Mouse (Mus musculus) urinary bladder, postnatal 36 days (tissue): ENCODE measurements at regions not wholly inside any gene's neighbourhood (a gene's known extent, or its start where the extent isn't known, plus 50 kb on each side); places are given as distances from the start of the nearest gene placed in this dataset.
A peak's percentile ranks its signal among the peaks of the same experiment; 100 is the strongest.

Source experiments
- DNase-seq, 2 experiments: peaks; one replicate each; pipeline ENCODE4 v3.0.0; 2022; ENCODE audit warnings: low spot score in 2 of 2, mixed read lengths in 1 of 2

DNA sequence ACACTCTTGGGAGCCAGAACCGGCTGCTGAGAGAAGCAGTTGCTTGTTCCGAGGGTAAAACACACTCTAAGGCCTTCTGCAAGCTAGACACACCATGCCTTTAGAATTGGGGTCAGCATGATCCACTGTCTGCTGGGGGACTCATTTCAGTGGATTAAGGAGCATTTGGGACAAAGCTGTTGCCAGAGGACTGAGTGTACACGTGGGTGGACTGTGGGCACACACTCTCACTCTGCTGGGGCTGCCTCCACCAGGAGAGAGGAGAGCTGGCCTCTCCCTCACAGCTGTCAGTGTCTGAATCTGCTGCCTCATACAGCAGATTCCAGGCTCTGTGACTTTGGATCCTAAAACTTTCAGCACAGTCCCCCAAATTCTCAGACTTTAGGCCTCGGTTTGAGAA, 161.2 kb upstream of the Rreb1 start:
- DNase-seq = no peak

DNA sequence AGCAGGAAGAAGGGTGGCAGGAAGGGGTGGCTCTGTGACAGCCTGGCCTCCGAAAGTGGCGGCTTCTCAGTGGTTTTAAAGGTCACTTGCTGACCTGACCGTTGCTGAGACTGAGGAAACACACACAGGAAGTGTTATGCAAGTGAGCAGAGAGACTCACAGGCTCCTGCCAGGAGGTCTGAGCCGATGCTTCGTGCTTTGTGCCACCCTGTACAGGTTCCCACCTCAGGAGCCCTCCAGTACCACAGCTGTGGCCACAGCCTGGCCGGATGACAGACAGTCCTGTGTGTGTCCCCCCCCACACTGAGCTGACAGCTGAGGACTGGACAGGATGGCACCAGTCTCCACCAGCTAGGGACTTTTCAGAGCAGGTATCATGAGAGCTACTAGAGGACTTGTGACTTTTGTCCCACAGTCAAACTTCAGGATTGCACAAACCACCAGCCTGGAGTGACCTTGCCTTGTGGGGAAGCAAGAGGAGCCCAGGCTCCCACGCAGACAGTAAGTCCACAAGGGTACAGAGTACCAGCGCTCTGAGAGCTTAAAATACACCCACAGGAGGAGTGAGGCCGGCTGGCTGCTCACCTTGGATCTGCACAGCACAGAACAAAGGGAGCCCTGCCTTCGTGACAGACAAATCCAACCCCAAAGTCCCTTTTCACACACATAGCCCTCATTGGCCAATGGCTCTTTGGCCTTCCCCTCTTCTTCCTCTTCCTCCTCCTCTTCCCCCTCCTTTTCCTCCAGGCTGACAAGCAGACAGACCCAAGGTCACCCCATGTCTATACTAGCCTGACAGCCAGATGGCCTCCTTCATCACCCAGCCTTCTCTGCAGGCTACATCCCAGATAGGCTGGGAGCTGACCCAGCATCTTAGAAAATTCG, 158.1 kb upstream of the Rreb1 start:
- peak in 1 of 2 experiments; percentile 56 for DNase-seq

DNA sequence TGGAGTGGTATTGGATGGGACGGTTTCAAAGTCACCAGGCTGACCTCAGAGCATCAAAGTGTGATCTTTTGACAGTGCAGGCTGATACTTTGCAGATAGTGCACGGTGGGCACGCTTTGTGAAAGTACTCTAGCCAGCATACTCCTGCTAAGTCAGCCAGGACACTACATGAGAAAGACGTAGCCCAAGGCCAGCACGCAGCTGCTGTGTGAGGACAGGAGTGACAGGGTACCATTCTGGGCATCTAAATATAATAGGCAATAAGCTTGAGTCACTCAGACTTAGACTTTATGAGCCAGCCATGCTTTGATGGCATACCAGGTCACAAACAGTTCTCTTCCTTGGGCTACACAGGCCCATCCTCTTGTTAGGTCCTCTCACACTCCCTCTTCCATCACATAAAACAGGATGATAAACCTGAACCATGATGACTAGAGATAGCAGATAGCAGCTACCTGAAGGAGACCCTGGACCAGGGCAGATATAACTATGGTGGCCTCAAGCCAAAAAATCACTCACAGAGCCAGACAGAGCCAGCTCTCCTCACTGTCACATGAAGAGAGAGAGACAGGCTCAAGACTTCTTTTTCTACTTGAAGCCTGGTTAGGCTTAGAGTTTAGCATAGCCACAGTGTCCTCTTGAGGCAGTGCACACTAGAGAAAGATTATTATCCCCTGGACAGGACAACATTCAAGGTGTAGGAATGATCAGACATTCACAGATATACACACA, 156.7 kb upstream of the Rreb1 start:
- DNase-seq = no peak

DNA sequence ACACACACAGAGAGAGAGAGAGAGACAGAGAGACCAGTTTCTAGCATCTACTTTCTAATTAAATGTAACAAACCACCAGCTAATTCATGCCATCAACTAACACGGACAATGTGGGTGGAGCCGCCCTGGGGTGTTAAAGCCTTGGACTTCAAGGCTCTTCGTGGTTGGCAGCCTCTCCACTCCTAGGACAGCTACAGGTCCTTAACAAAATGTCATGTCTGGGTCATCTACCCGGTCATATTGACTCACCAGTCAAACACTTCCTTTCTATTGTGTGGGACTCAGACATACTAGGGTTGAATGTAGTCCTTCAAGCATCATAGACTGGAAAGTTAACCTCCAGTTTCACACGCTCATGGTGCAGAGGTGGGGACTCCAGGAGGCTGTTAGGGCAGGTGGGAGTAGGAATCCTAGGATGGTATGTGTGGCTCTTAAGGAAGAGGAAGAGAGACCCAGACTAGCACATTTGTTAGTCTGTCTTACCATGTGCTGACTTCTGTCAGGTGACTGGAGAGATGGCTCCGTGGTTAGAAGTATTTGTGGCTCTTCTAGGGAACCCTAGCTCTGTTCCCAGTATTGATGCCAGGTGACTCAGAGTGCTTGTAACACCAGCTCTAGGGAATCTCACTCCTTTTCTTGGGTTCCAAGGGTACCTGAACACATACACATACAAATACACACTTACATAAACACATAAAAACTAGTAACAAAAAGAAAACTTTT, 155.7 kb upstream of the Rreb1 start:
- no peak for DNase-seq

DNA sequence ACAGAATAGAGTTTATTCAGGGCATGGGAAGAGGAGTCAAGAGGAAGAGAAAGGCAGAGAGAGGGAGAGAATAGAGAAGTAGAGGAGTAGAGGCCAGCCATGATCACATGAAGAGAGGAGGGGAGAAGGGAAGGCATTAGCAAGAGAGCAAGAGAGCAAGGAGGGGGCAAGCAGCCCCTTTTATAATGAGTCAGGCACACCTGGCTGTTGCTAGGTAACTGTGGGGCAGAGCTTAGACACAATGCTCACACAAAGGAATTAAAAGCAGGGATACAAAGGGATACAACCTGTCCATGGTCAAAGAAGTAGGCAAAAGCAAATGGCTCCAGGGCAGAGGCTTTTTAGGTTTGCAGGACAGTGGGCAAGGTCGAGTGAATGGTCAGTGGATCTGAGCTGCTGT, 153.5 kb upstream of the Rreb1 start:
- DNase-seq = no peak

DNA sequence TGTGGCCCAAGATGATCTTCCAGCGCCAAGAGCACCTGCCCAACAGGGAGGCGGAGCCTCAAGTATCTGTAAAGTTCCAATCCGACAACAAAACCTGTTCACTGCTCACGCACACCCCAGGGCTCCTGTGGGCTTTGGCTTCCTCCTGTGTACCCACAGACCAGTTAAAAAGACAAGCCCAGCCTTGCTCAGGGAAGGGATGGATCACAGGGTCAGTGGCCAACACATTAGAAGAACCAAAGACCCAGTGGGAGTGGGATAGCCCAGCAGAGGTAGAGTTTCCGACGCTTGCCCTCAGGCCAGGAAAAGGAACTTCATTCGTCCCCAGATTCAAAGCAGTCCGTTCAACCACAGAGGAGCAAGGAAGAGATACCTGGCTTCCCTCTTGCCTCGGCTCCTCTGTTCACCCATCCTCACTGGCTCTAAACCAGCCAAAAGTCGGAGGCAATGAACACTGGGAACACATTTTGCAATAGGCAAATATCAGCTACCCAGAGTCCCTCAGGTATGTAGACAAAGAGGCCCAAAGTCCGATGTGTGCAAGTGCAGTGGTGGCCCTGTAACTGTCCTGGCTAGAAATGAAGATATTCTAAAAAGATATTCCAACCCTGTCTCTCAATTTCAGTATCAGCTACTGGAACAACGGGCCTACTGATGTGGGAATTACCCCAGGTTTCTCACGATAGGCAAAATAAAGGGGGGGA, 152.5 kb upstream of the Rreb1 start:
- DNase-seq = no peak

DNA sequence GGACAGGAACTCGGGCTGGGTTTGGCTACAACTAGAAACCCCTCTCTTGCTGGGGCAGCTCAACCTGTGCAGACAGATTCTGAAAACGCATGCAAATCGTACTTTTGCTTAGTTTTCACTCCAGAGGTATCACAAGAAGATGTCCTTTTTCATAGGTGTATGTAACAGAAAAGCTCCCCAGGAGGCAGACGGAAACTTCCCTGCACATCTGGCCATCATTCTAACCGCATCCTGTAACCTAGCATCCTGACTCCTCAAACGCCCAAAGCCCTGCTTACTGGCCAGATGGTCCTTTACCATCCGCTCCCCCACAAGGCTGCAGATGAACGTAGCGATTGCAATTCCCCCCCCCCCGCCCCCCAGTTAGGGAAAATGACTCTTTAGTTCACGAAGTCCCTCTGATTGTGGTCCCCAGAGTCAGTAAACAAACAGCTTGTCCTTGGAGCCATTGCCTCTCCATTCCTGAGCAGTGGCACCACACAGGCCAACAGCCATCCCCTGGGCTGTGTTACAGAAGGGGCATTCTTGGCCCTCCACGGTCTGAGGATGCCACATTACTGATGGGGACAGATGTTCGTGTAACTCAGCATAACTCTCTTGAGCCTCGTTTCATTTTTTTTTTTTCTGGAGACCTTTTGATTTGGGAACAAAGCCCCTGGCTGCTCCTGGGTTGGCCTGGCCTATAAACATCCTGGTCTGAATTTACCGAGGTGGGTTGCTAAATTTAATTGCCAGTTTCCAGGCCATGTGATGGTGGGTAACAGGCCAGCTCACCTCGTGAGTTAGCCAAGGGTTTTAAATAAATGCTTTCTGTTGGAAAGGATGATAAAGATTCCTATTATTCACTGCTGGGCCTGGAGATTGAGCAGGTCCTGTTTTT, 149.6 kb upstream of the Rreb1 start:
- no peak for DNase-seq

DNA sequence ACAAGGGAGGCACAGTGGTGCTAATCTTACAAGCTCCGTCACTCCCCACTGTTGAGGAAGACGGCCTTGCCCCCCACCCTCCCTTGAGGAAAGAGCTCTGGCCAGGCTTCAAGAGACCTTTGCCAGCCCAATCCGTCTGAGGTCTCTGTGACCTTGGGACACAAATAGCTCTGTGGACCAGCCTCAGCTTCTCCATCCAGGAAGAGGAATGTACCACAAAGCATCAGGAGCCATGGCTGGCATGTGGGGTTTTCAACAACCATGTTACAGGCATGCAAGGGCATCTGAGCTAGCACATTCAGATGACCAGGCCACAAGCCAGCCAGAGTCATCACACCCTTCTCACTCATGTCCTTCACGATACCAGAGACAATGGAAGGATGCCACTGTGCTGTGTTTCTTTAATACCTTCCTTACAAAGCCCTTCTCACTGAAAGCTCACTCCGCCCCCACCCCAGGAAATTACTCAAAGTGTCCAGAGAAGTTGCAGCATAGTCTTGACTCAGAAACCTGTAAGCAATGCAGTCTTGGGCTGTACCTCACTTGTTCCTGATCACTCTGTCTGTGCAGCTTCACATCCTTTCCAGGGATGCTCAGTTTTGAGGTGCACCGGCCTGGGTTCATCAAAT, 148.8 kb upstream of the Rreb1 start:
- no peak for DNase-seq

DNA sequence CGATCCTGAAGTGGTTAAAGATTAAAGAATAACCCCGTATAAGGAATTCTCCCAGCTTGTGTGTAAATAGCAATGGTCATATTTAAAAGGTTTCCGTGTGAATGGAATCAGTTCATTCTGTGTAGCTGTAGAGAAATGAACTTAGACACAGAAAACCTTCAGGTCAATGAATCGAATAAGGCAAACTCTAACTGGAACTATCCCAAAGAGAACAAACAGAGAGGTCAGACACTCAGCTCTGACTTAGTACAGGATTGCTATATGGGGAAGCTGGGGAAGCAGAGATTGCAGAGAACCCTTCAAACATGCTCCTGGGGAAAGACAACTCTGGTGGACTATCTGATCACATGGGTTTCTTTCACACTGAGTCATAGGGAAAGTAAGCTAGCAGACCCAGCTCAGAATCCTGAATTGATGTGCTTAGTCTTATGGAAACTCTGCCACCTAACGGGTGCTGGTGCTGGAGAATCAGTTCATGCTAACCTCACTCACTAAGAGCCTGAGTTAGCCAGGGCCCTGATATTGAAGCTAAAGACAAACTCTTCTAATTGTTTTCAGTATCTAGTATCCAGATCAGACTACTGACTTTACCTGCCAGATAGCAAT, 145.3 kb upstream of the Rreb1 start:
- no peak for DNase-seq

DNA sequence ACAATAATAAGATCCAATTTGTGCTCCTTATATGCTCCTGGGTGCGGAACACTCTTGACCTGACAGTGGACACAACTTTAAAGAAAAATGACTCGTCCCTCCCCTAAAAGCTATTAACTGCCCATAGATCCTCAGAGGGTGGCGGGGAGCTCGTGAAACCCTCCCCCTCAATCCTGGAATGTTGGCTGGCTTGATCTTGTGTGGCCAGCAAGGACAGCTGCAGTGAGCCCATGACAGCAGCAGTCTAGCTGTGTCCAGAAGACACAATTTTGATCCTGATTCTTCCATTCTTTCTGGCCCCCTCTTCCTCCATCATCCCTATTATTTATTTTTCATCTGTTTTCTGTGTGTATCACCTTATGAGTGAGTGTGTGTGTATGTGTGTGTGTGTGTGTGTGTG, 141.8 kb upstream of the Rreb1 start:
- no peak for DNase-seq

DNA sequence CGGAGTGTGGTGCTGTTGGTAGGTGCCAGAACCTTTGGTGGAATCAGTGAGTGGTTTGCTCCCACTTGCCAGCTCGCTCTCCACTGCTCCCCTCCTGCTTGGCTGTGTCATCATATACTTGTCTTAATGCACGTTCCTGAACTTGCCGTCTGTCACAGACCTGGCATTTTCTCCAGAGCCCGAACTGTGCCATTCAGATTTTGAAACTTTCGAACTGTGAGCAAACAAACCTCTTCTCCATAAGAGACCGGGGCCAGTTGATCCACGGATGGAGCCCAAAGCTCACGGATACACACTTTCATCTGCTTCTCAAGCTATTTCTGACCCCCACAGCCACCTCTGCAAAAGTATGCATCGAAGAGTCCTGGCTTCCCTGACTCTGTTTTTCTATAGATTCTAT, 141.0 kb upstream of the Rreb1 start:
- no peak for DNase-seq

DNA sequence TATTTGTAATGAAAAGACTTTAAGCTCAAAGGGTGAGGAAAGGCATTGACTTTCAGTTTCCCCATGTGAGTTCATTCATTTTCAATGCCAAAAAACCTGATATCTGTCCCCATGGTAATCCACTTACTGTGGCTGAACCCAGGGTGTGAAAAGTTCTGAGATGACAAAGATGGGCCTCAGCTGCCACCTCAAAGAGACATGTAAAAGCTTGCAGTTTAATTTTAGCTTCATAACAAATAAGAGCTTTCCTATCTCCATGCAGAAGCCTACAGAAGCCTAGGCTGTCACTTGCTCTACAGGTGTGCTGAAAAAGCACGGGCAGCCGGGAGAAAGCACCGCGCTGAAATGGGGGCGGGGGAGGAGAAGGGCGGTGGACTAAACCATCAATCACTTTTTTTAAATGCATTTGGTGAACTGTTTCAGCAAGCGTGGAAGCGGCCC, 140.1 kb upstream of the Rreb1 start:
- DNase-seq = no peak

DNA sequence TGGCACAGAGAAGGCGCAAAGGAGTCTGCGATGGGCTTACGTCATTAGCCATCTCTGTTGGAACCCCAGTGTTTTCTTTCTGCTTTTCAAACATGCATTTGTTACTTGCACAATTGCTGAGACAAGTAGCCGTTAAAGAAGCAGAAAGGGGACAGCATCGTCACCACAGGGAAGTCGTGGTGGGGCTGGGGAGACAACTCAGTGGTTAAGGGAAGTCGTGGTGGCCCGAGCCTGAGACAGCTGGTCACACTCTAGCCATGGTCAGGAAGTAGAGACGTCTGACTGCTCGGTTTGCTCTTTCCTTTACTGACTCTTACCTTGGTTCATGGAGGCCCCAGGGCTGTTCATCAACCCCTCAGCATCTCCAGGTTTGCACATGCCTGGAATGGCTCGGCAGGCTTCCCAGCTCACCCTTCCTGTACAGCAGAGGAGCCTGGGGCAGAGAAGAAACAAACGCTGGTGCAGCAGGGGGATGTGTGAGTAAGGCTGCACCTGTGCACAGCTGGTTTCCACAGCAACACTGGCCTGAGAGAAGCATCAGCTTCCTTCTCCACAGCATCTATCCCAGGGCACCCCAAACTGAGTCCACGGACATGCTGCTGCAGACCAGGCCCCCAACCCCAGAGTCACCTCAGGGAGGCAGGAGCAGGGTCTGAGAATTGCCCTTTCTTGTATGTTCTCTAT, 135.6 kb upstream of the Rreb1 start:
- DNase-seq = no peak

DNA sequence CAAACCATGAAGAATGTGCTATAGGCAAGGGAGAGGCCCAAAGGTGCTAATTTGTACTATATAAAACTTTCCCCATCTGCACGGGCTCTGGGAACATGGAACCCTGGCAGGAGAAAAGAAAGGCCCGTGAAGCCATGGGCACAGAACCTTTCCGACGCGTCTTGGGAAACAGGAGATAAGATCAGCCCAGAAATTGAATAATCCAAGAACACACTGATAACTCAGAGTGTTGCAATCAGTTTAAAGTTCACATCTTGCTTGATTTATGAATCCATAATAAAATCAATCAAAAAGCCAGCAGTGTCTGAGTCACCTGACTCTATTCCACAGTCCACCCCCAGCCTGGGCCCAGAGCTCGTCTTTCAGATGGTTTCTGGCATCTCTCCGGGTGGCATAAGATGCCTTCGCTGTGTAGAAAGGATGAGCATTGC, 133.4 kb upstream of the Rreb1 start:
- DNase-seq = peak in 1 of 2 experiments; percentile 21

DNA sequence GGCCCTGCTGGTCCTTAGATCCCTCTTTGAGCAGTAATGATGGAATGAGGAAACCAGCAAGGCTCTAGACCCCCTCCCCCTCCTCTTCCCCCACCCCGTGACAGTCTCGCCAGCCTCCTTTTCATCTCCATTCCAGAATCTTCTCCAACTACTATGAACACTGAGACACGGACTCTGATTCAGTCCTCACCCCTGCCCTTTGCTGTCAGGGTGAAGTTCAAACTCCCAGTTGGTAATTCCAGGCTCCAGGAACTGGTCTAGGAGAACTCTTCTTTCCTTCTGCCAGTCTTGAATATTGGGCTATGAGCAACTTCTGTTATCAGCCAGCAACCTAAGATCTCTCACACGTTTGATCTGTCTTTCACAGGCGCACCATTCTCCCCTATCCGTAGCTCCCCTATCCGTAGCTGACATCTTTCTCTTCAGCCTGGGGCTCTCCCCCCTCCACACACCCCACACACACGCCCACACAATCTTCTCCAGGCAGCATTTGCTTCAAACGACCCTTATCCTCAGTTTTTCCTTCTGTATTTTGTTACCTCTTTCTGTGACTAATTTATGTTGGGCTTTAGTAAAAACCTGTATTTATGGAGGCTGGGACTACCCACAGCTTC, 128.6 kb upstream of the Rreb1 start:
- no peak for DNase-seq

DNA sequence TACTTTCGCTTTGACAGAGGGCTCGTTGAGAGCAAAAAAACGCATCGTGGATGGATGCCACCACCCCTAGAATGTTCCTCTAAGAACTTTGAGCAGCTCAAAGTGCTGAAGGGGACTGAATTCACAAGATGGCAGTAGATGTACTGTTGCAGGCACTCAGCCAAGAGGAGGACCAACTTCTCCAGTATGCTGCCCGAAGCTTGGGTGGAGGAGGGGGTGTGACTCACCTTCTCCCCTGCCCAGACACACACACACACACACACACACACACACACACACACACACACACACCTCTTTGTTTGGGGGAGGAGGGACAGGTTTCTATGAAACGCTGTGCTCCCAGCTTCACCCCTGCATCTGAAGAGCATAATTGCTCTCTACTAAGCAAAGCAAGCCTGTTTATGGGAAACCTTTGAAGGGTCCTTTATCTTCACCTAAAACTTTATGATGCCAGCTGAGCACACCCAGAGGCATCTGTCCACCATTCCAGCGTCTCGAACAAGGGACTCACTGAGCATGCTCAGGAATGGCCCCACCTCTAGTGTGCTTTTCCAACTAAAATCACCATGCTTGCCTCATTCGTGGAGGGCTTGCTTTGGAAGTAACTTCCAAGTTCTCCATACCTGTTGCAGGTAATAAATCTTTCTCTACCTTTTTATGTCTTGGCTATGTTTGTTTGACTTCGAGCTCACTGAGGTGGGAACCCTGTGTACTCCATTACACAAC, 126.8 kb upstream of the Rreb1 start:
- DNase-seq = peak in 1 of 2 experiments; percentile 22

DNA sequence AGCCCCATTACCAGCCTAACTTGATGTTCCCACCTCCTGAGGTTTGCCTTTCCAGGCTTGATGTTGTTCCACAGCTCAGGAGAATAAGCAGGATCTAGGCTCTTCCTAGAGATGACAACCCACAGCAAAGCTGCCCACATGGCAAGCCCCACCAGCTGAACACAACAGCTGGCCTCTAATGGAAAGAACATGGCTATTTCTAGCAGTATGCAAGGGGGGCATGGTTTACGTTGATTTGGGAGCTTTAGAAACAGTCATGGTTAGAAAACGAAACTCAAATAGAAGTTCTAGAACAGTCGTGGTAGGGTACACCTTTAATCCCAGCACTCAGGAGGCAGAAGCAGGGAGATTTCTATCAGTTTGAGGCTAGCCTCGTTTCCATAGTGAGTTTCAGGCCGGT, 123.5 kb upstream of the Rreb1 start:
- no peak for DNase-seq

DNA sequence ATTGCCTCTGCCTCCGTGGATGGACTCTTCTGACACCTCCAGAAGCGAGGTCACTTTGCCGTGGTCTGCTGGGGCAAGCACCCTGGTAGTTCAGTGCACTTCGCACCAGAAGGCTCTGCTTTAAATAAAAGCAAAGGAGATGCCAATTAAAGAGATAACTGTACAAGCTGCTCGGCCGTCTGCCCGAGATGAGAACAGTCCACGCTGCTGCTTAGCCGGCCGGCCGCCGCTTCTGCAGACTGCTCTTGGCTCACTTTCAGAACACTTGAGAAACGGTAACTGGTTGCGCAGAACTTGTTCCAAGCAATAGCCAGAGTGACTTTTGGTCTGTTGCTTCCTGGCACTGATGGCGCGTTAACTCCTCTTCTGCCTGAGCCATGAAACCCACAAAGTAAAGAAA, 121.0 kb upstream of the Rreb1 start:
- peak in 1 of 2 experiments; percentile 70 for DNase-seq
